In genomic region chr11:102053847-102054246, GRCm38 (mm10) we compare ENCODE assay signal across 8 mouse cellular contexts. TPM values are rescaled to one million over a fixed set of nuclear protein-coding genes. Genes with fewer than 3 reads are reported as not detected.
DNase-seq lines count a peak whose midpoint lies in the region; ATAC-seq and TF ChIP-seq lines count a peak whose summit lies in the region.

No protein-coding gene starts in this region.

- ATAC-seq in heart, postnatal 0 days (ENCODE audit: insufficient read depth, low read depth): no peak

- no peaks in the 10 kb centered on the region for H3K27me3 ChIP-seq in heart, postnatal 0 days (ENCODE audit: control insufficient read depth, insufficient read depth, low read length)

- no peak overlapping the region for H3K9ac ChIP-seq in heart, postnatal 0 days (replicated peaks; ENCODE audit: low read depth, low read length)

- WGBS in heart, postnatal 0 days: 26% methylated on average over 9 of the region's 9 CpGs

- H3K27ac ChIP-seq in heart, postnatal 0 days (ENCODE audit: low read depth): 0 out of 2 replicates have a peak overlapping the region, but pooled peaks have one; percentile 91

- H3K9me3 ChIP-seq in heart, postnatal 0 days (replicated peaks; ENCODE audit: control insufficient read depth, low read length): no peaks in the 10 kb centered on the region

- TF ChIP-seq CTCF in heart, postnatal 0 days (IDR thresholded peaks at IDR 0.05; ENCODE audit: low read depth): peak; percentile 48

- peak; percentile 30 for DNase-seq in heart, postnatal 0 days (ENCODE audit: low spot score)
- DNase-seq in heart, postnatal 25 days (ENCODE audit: low spot score): no peak
- peak; percentile 65 for DNase-seq in A20 (ENCODE audit: low read depth, low spot score)
- peak; percentile 64 for DNase-seq in NIH3T3 (ENCODE audit: low read depth)
- peak; percentile 76 to 88 for DNase-seq in cerebellum, postnatal 14 days
- DNase-seq in kidney, postnatal 10 days: peak; percentile 67
- peak; percentile 67 for DNase-seq in lung, postnatal 36 days
- no peak for DNase-seq in ovary, adult 18-20 months (ENCODE audit: low spot score)

- H3K4me2 ChIP-seq in heart, postnatal 0 days (ENCODE audit: low read depth, low read length): no peak overlapping the region

- intact Hi-C loops in heart, postnatal 25 days (cut with DNase I): loop anchor here (10.0 kb wide), 1 partner anchor 139 kb away; no protein-coding TSS in a partner anchor

- H3K4me1 ChIP-seq in heart, postnatal 0 days (ENCODE audit: control insufficient read depth, insufficient read depth): no peaks in the 10 kb centered on the region

- H3K4me3 ChIP-seq in heart, postnatal 0 days (ENCODE audit: low read depth, low read length): no peak overlapping the region

- H3K36me3 ChIP-seq in heart, postnatal 0 days (replicated peaks; ENCODE audit: control insufficient read depth, insufficient read depth, low read length): no peaks in the 10 kb centered on the region

- no peak for TF ChIP-seq EP300 in heart, postnatal 0 days (IDR thresholded peaks at IDR 0.05; ENCODE audit: low read depth)

RNA-seq across cellular contexts. Expression of gene Cd300lg, which starts 12.5 kb away (rescaled TPM):
- total RNA-seq in heart, postnatal 0 days (2014; rRNA removed; ENCODE audit: low replicate concordance): 23.0 and 79.5 TPM in 2 replicates
- 22.9 and 24.0 TPM in 2 replicates for polyA plus RNA-seq in heart, postnatal 0 days (2015; fragmentation: Nextera tagmentation; extraction: Ambion mirVana)
- 10 to 100 TPM; 50.1 to 62.2 TPM for total RNA-seq in heart, postnatal 25 days (2021)

RNA-seq across cellular contexts. Expression of gene Mpp3, which starts 25.6 kb away (rescaled TPM):
- total RNA-seq in heart, postnatal 0 days (2014; rRNA removed; ENCODE audit: low replicate concordance): 4.9 and 8.0 TPM in 2 replicates
- 1.7 and 2.2 TPM in 2 replicates for polyA plus RNA-seq in heart, postnatal 0 days (2015; fragmentation: Nextera tagmentation; extraction: Ambion mirVana)
- total RNA-seq in heart, postnatal 25 days (2021): 1 to 10 TPM; 1.9 to 2.1 TPM

RNA-seq across cellular contexts. Expression of gene Mpp2, which starts 34.5 kb away (rescaled TPM):
- 6.0 and 12.1 TPM in 2 replicates for total RNA-seq in heart, postnatal 0 days (2014; rRNA removed; ENCODE audit: low replicate concordance)
- polyA plus RNA-seq in heart, postnatal 0 days (2015; fragmentation: Nextera tagmentation; extraction: Ambion mirVana): 2.1 and 2.3 TPM in 2 replicates
- 1 to 10 TPM; 2.3 to 2.7 TPM for total RNA-seq in heart, postnatal 25 days (2021)

RNA-seq across cellular contexts. Expression of gene Ppy, which starts 47.3 kb away (rescaled TPM):
- not detected in 2 replicates for total RNA-seq in heart, postnatal 0 days (2014; rRNA removed; ENCODE audit: low replicate concordance)
- not detected in 2 replicates for polyA plus RNA-seq in heart, postnatal 0 days (2015; fragmentation: Nextera tagmentation; extraction: Ambion mirVana)
- not detected for total RNA-seq in heart, postnatal 25 days (2021)

RNA-seq across cellular contexts. Expression of gene Pyy, which starts 53.8 kb away (rescaled TPM):
- not detected in 2 replicates for total RNA-seq in heart, postnatal 0 days (2014; rRNA removed; ENCODE audit: low replicate concordance)
- not detected in 2 replicates for polyA plus RNA-seq in heart, postnatal 0 days (2015; fragmentation: Nextera tagmentation; extraction: Ambion mirVana)
- total RNA-seq in heart, postnatal 25 days (2021): not detected

Comparison
In these comparisons a context has a peak if more than half of its experiments do, and no peak if none do; other contexts are left out.
1. DNase-seq: peak in heart, postnatal 0 days (single experiment), A20 (single experiment), NIH3T3 (single experiment), cerebellum, postnatal 14 days (2 of 2), kidney, postnatal 10 days (single experiment) and lung, postnatal 36 days (single experiment); none in heart, postnatal 25 days (single experiment) and ovary, adult 18-20 months (single experiment).